Mouse (Mus musculus) intestine, embryonic 16.5 days (tissue): ENCODE data around the gene Arxes1. TPM values are rescaled to one million over a fixed set of nuclear protein-coding genes. Genes with fewer than 3 reads are reported as not detected.
A peak's percentile ranks its signal among the peaks of the same experiment; 100 is the strongest.
"Not testable (repeated sequence)": the region's sequence is repeated elsewhere in the genome, so short reads cannot be mapped to it uniquely, and the experiment has no call there.

Experiments
- ATAC-seq: fragments of 200-750 bp; cut with Nextera tagmentation; 2 replicates; pipeline ENCODE4 v1.8.0; 2017; ENCODE audit warnings: moderate TSS enrichment, moderate library complexity
- H3K27ac ChIP-seq: fragments of 300-500 bp; sonication (generic); 2 replicates; pipeline ENCODE4 v1.5.1; 2014; ENCODE audit warnings: mild to moderate bottlenecking, low read length
- H3K27me3 ChIP-seq: fragments of 300-500 bp; sonication (generic); replicated peaks from 2 replicates; pipeline ENCODE4 v1.6.1; 2014; ENCODE audit warnings: low read length, control low read depth, mixed read lengths; ENCODE audit not compliant: control insufficient read depth, insufficient read depth
- H3K36me3 ChIP-seq: fragments of 300-500 bp; sonication (generic); 2 replicates; pipeline ENCODE4 v1.6.1; 2014; ENCODE audit warnings: low read length, control low read depth; ENCODE audit not compliant: control insufficient read depth, insufficient read depth
- H3K4me1 ChIP-seq: fragments of 300-500 bp; sonication (generic); 2 replicates; pipeline ENCODE4 v1.6.1; 2014; ENCODE audit warnings: low read length, control low read depth, mixed read lengths; ENCODE audit not compliant: control insufficient read depth, insufficient read depth
- H3K4me2 ChIP-seq: fragments of 300-500 bp; sonication (generic); 2 replicates; pipeline ENCODE4 v1.6.1; 2014; ENCODE audit warnings: low read depth, low read length, control low read depth
- H3K4me3 ChIP-seq: fragments of 300-500 bp; sonication (generic); 2 replicates; pipeline ENCODE4 v1.5.1; 2014; ENCODE audit warnings: mild to moderate bottlenecking, low read length
- H3K9ac ChIP-seq: fragments of 300-500 bp; sonication (generic); 2 replicates; pipeline ENCODE4 v1.6.1; 2014; ENCODE audit warnings: low read depth, low read length
- H3K9me3 ChIP-seq: fragments of 300-500 bp; sonication (generic); 2 replicates; pipeline ENCODE4 v1.6.1; 2016; ENCODE audit warnings: low read length, control low read depth; ENCODE audit not compliant: control insufficient read depth
- WGBS: fragments of 180-500 bp; shearing (Covaris S2); extraction: QIAGEN DNeasy Blood & Tissue Kit; methylation state at CpG from one replicate; pipeline ENCODE4 v1.1.7; 2014; 5-methylcytosine and 5-hydroxymethylcytosine counted together
- polyA plus RNA-seq: library from polyadenylated mRNA; unstranded; fragments of >200 nt; fragmentation: Nextera tagmentation; extraction: Ambion mirVana; gene quantifications from 2 replicates; pipeline ENCODE4 v1.2.1, GENCODE M21; 2015

Arxes1 gene
- polyA plus RNA-seq, 1 experiment from 2014 or later = 22.1 TPM

DNA sequence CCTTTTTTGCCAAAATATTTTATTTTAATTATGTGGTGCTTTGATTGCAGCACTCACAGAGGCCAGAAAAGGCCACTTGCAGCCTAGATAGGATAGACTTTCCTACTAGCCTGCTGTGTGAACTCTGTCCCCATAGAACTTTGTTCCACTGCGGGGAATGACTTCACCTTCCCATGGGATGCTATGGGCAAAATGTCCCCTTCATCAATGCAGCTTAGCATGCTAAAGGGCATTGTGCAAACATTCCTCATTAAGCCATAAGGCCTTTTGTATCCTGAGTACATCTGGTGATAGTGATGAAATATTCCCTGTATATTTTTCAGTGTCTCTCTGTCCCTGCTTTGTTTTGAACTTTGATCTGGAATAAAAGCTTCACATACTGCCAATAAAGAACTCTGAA, 10.6 kb downstream of the Arxes1 start:
- ATAC-seq = no peak
- Histone ChIP-seq H3K4me2 (no peak overlapping the region), H3K27me3 (peaks cover 3% of the 10 kb centered on the region; the same call in 1 of the 2 replicates), H3K27ac (no peak overlapping the region), H3K9me3 (no peaks in the 10 kb centered on the region), H3K4me1 (no peaks in the 10 kb centered on the region), H3K9ac (no peak overlapping the region), H3K36me3 (no peaks in the 10 kb centered on the region), H3K4me3 (no peak overlapping the region)
- WGBS = 83% methylated on average over 1 of the region's 1 CpGs

DNA sequence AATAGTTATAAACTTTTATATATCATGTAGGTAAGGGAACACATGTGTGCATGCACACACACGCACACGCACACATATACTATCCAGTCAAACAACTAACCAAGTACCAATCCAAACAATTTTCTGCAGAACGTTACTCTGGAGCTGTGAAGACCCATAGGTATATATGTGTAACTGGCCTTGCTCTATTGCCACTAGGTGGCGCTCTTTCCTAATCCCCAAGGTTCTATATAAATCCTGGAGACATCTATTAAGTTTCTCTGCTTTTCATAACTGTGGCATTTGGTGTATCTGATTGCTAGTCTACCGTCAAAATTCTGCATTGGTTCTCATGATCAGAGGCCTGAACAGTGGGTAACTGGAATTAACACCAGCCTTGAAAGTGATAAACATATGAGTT, 14.4 kb downstream of the Arxes1 start:
- WGBS = 16% methylated on average over 5 of the region's 5 CpGs
- ATAC-seq = no peak

DNA sequence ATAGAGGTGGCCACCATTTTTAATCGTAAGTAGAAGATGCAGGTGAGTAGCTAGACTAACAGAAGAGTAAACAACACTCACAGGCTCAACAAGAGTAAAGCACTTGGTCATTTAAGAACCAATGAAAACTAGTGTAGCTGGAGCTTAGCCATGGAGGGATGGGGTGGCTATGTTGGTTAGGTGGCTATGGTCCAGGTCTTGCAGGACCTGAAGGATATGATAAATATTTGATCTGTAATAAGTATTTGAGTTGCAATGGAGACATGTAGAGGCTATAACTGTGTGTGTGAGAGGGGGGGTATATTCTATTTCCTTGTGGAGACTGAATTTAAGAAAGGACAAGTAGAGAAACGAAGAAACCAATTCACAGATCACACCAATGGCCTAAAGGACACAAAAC, 18.1 kb downstream of the Arxes1 start:
- no peak overlapping the region for H3K9ac ChIP-seq
- no peaks in the 10 kb centered on the region for H3K27me3 ChIP-seq
- WGBS = 74% methylated on average over 2 of the region's 2 CpGs
- no peaks in the 10 kb centered on the region for H3K9me3 ChIP-seq
- no peak for ATAC-seq
- no peaks in the 10 kb centered on the region for H3K36me3 ChIP-seq
- H3K4me2 ChIP-seq = no peak overlapping the region
- no peak overlapping the region for H3K4me3 ChIP-seq
- H3K4me1 ChIP-seq = no peaks in the 10 kb centered on the region
- H3K27ac ChIP-seq = no peak overlapping the region

More for the DNA sequence above, 14.4 kb downstream of the Arxes1 start:
- Histone ChIP-seq H3K27ac (no peak overlapping the region), H3K36me3 (no peaks in the 10 kb centered on the region), H3K4me1 (no peaks in the 10 kb centered on the region), H3K4me3 (no peak overlapping the region), H3K27me3 (no peaks in the 10 kb centered on the region), H3K4me2 (no peak overlapping the region), H3K9me3 (no peaks in the 10 kb centered on the region), H3K9ac (no peak overlapping the region)

DNA sequence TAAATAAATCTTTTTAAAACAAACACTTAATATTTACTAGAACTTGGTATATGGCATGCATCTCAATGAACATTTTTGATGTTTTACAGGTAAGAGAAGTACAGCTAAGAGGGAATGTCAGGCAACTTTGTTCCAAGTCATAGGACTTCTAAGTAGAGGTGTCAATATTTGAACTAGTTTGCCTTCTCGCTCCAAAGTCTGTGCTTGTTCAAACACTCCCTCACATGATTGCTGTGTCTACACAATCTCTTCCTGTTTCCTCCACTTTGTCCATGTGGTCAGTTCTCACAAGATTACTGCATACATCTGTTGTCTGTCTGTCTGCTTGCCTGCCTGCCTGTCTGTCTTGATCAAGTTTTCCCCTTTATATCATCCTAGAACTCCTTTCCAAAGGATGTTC, 27.5 kb downstream of the Arxes1 start:
- H3K27me3 ChIP-seq = no peaks in the 10 kb centered on the region
- H3K9me3 ChIP-seq = no peaks in the 10 kb centered on the region
- no peak overlapping the region for H3K27ac ChIP-seq
- no peak overlapping the region for H3K9ac ChIP-seq
- no peak overlapping the region for H3K4me3 ChIP-seq
- H3K4me1 ChIP-seq = no peaks in the 10 kb centered on the region
- no peak overlapping the region for H3K4me2 ChIP-seq
- no peak; the same call in 1 of the 2 replicates for ATAC-seq
- 60% methylated on average over 1 of the region's 1 CpGs for whole genome bisulfite sequencing
- H3K36me3 ChIP-seq = no peaks in the 10 kb centered on the region

DNA sequence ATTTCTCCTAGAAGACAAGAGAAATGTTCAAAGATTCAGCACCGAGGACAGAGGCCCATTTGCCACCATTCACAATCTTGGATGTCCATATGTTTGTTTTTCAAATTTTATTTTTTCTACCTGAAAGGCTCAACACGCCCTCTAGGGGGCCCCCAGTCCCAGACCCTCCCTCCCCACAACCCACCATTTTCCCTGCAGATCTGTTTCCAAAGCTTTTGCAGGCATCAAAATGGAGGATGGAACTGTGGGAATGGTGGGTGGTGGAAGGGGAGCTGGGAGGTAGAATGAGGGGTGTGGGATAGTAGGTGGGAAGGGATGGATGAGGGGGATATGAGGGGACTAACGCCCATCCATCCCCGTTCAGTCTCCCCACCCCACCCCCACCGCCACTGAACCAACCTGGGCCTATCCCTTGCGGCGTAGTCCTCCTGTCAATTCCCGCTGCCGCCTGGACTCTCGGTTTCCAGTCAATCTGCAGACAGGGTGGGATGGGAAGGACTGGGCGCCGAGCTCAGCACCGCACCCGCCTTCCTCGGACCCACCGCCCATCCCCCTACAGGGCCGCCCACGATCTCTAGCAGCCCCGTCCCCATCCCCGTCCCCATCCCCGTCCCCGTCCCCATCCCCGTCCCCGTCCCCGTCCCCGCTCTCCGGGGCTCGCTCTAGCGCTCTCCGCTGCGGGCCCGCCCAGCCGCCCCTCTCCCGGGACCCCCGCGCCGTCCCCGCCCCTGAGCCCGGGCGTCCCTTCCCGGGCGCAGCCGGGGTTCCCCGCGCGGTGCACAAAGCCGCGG, 34.2 kb downstream of the Arxes1 start:
- WGBS = 15% methylated on average over 9 of the region's 48 CpGs
- H3K36me3 ChIP-seq, H3K27me3 ChIP-seq, H3K9ac ChIP-seq, H3K27ac ChIP-seq, H3K9me3 ChIP-seq, H3K4me1 ChIP-seq: not testable (repeated sequence)
- H3K4me3 ChIP-seq = peak overlapping the region; percentile 32
- peak overlapping the region; percentile 33; the same call in 1 of the 2 replicates for H3K4me2 ChIP-seq
- ATAC-seq = peak; percentile 57

DNA sequence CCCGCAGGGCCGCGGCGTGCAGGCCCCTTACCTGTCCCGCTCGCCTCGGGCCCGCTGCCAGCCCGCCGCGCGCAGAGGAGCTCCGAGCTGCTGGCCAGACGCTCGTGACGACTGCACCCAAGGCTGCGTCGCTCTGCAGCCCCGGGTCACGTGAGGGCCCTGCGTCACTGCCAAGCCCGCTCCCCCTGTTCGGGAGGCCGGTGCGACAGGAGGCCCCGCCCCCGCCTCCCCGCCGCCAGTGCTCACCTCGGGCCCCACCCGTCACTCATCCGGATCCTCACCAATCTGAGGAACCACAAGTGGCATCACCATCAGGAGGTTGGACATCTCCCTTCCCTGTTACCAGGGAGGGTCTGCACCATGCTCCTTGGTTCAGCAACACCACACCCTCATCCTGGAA, 34.9 kb downstream of the Arxes1 start, which contains the start of gene Bex2:
Bex2 (minus strand) TSS at position 217 of the 400 bp plus-strand sequence.
- not testable (repeated sequence) for H3K9ac ChIP-seq, H3K36me3 ChIP-seq, H3K9me3 ChIP-seq, H3K27me3 ChIP-seq, H3K4me1 ChIP-seq, H3K27ac ChIP-seq
- H3K4me3 ChIP-seq = peak within 1 kb of the TSS; percentile 32
- peak within 1 kb of the TSS; percentile 33; the same call in 1 of the 2 replicates for H3K4me2 ChIP-seq
- peak; percentile 99 for ATAC-seq
- WGBS = no CpG with 5 or more reads among the region's 32 CpGs

Other genes with a start within 250 kb of the Arxes1 start
- gene Bhlhb9, start 235.8 kb upstream of the Arxes1 start, polyA plus RNA-seq = 21.9 and 24.8 TPM in 2 replicates
- 11.7 and 12.6 TPM in 2 replicates for gene Gprasp2, start 194.3 kb upstream of the Arxes1 start, polyA plus RNA-seq
- 65.3 and 66.9 TPM in 2 replicates for gene Arxes2, start 39.5 kb upstream of the Arxes1 start, polyA plus RNA-seq
- gene Bex2, start 34.9 kb downstream of the Arxes1 start, polyA plus RNA-seq = 106 and 108 TPM in 2 replicates
- 0.11 and 0.12 TPM in 2 replicates for gene Nxf3, start 51.9 kb downstream of the Arxes1 start, polyA plus RNA-seq
- 242 and 258 TPM in 2 replicates for gene Bex4, start 105.6 kb downstream of the Arxes1 start, polyA plus RNA-seq
- gene Tceal8, start 139.0 kb downstream of the Arxes1 start, polyA plus RNA-seq = 232 and 243 TPM in 2 replicates
- gene Tceal5, start 170.5 kb downstream of the Arxes1 start, polyA plus RNA-seq = 3.8 and 4.3 TPM in 2 replicates
- gene Tceal7, start 181.4 kb downstream of the Arxes1 start, polyA plus RNA-seq = 0.84 and 0.95 TPM in 2 replicates
- 151 and 167 TPM in 2 replicates for gene Bex1, start 182.1 kb downstream of the Arxes1 start, polyA plus RNA-seq
- 556 and 559 TPM in 2 replicates for gene Tceal9, start 211.7 kb downstream of the Arxes1 start, polyA plus RNA-seq
- gene Bex3, start 236.9 kb downstream of the Arxes1 start, polyA plus RNA-seq = 355 and 360 TPM in 2 replicates